Mouse (Mus musculus): Measurements from ENCODE around the gene Eif1ax. TPM values are rescaled to one million over a fixed set of nuclear protein-coding genes. Genes with fewer than 3 reads are reported as not detected.

The Eif1ax gene
- polyA plus RNA-seq (2012; fragmentation: generic; extraction: Trizol): 100 to 1,000 TPM in 1 of 2 experiments, 10 to 100 TPM in 1; 27.5 to 114 TPM

GRCm38 (mm10) chrX:159371831-159372752 is at the start of gene Eif1ax:
TSS of gene Eif1ax (plus strand) at chrX:159372178.

GRCm38 (mm10) chrX:159414130-159414828 is 42.3 kb downstream of the Eif1ax start, which contains the start of gene Map7d2:
TSS of gene Map7d2 (plus strand) at chrX:159414572.

Other genes with a start within 250 kb of the Eif1ax start
- 1 to 10 TPM in 1 of 2 experiments, under 1 TPM in 1; 0.97 to 3.8 TPM for gene Rps6ka3, start 161.9 kb upstream of the Eif1ax start, polyA plus RNA-seq (2012; fragmentation: generic; extraction: Trizol)
- gene Map7d2, start 42.4 kb downstream of the Eif1ax start, polyA plus RNA-seq (2012; fragmentation: generic; extraction: Trizol): under 1 TPM; 0.02 to 0.58 TPM
- 1 to 10 TPM in 1 of 2 experiments, under 1 TPM in 1; 0.08 to 1.4 TPM for gene Bclaf3, start 154.5 kb downstream of the Eif1ax start, polyA plus RNA-seq (2012; fragmentation: generic; extraction: Trizol)

Data from C3H10T1/2 (cell line).